Mouse (Mus musculus) lung, postnatal 0 days (tissue): ENCODE measurements around the gene 2300009A05Rik. TPM values are rescaled to one million over a fixed set of nuclear protein-coding genes. Genes with fewer than 3 reads are reported as not detected.

Source experiments
- ATAC-seq: fragments of 200-750 bp; cut with Nextera tagmentation; 2 replicates; pipeline ENCODE4 v1.8.0; 2017; ENCODE audit warnings: moderate library complexity
- DNase-seq: peaks from one replicate; pipeline ENCODE4 v3.0.0-alpha.2; 2016; ENCODE audit warnings: low spot score
- H3K27ac ChIP-seq: fragments of 300-500 bp; sonication (generic); 2 replicates; pipeline ENCODE4 v1.5.1; 2014; ENCODE audit warnings: antibody characterized with exemption, mild to moderate bottlenecking, low read length, mixed read lengths
- H3K27me3 ChIP-seq: fragments of 300-500 bp; sonication (generic); replicated peaks from 2 replicates; pipeline ENCODE4 v1.6.1; 2014; ENCODE audit warnings: low read length, mixed read lengths; ENCODE audit not compliant: insufficient read depth
- H3K36me3 ChIP-seq: fragments of 300-500 bp; sonication (generic); 2 replicates; pipeline ENCODE4 v1.6.1; 2014; ENCODE audit warnings: low read length, mixed read lengths; ENCODE audit not compliant: insufficient read depth
- H3K4me1 ChIP-seq: fragments of 300-500 bp; sonication (generic); 2 replicates; pipeline ENCODE4 v1.6.1; 2014; ENCODE audit warnings: antibody characterized with exemption, low read depth, low read length, mixed read lengths; ENCODE audit not compliant: insufficient read depth
- H3K4me2 ChIP-seq: fragments of 300-500 bp; sonication (generic); replicated peaks from 2 replicates; pipeline ENCODE4 v1.6.1; 2014; ENCODE audit warnings: low read depth, mild to moderate bottlenecking, low read length, moderate library complexity, mixed read lengths
- H3K4me3 ChIP-seq: fragments of 300-500 bp; sonication (generic); 2 replicates; pipeline ENCODE4 v1.5.1; 2014; ENCODE audit warnings: low read depth, low read length
- H3K9ac ChIP-seq: fragments of 300-500 bp; sonication (generic); replicated peaks from 2 replicates; pipeline ENCODE4 v1.6.1; 2014; ENCODE audit warnings: low read depth, mild to moderate bottlenecking
- H3K9me3 ChIP-seq: fragments of 300-500 bp; sonication (generic); 2 replicates; pipeline ENCODE4 v1.6.1; 2016; ENCODE audit warnings: low read length, mixed read lengths
- CTCF ChIP-seq: IDR thresholded peaks from 2 replicates; pipeline ENCODE4 v1.5.1; 2016; ENCODE audit warnings: antibody characterized with exemption, mild to moderate bottlenecking
- EP300 ChIP-seq: IDR thresholded peaks from 2 replicates; pipeline ENCODE4 v1.6.1; 2016; ENCODE audit warnings: antibody characterized with exemption, mild to moderate bottlenecking, control low read depth
- WGBS: fragments of 180-500 bp; shearing (Covaris S2); extraction: QIAGEN DNeasy Blood & Tissue Kit; methylation state at CpG from one replicate; pipeline ENCODE4 v1.1.7; 2014; 5-methylcytosine and 5-hydroxymethylcytosine counted together
- polyA plus RNA-seq: library from polyadenylated mRNA; unstranded; fragments of >200 nt; fragmentation: Nextera tagmentation; extraction: Ambion mirVana; gene quantifications from 2 replicates; pipeline ENCODE4 v1.2.1, GENCODE M21; 2015

Gene 2300009A05Rik
- polyA plus RNA-seq, result 51.7 and 57.5 TPM in 2 replicates

DNA sequence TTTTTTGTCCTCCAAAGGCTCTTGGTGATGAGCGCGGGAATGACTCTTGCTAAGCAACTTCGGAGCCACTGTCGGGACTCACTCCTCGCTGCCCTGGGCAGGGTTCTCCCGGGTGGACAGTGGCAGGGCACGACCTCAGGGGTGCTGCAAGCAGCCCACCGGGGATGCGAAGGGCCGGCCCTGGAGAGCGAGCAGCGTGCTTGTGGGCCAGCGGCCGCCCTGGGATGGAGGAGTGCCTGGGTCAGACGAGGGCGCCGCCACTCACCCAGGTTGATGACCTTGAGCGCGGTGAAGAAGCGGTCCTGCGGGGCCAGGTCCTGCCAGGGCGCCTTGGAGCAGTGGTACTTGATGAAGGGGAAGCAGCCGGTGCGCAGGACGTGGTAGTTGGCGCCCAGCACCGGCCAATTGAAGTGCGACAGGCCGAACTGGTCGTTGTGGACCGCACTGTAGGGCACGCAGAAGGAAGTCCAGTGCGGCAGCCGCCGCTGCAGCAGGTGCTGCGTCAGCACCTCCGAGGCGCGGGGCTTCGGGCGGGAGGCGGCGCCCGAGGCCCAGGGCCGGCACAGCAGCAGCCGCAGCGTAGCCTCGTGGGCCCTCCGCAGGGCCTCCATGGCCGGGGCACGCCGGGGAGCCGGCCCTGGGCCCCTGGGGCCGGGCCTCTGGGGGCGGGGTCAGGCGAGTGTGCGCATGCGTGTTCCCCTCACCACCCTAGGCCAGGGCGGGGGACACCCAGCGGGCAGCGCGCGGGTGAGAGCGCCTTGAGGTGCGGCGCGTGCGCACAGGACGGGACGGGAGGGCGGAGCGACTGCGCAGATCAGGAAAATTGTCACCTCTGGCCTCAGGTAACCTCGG lies at the start of gene 2300009A05Rik:
2300009A05Rik (minus strand) TSS at position 636 of the 852 bp plus-strand sequence.
- Histone ChIP-seq H3K4me2 (peak within 1 kb of the TSS; percentile 92), H3K27ac (peak within 1 kb of the TSS; percentile 82), H3K27me3 (no peaks in the 10 kb centered on the region), H3K36me3 (no peaks in the 10 kb centered on the region), H3K4me1 (no peaks in the 10 kb centered on the region), H3K9me3 (no peaks in the 10 kb centered on the region), H3K9ac (peak within 1 kb of the TSS; percentile 51), H3K4me3 (peak within 1 kb of the TSS; percentile 77)
- ATAC-seq, result peak; percentile 99
- 0% methylated on average over 46 of the region's 74 CpGs for WGBS
- no peak for TF ChIP-seq EP300
- peak; percentile 30 for TF ChIP-seq CTCF
- DNase-seq, result peak; percentile 96

DNA sequence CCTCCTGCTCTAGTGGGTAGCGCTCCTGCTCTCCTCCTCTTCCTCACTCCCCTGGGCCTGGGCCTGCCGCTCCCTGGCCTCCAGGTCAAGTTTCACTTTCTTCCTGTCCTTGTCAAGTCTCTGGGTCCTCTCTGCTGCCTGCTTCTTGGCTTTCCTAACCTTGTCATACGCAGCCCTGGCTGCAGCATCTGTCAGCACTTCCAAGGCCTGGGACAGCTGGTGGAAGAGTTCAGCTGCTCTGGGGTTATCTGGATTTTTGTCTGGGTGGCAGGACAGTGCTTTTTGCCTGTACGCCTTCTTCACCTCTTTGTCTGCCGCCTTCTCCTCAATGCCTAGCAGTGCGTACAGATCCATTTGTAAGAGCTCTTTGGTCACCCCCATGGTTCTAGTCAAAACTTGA lies 44.6 kb upstream of the 2300009A05Rik start:
- Histone ChIP-seq H3K27me3 (no peaks in the 10 kb centered on the region), H3K36me3 (no peaks in the 10 kb centered on the region), H3K9ac (no peak overlapping the region), H3K4me2 (no peak overlapping the region), H3K9me3 (no peaks in the 10 kb centered on the region), H3K27ac (no peak overlapping the region), H3K4me1 (no peaks in the 10 kb centered on the region), H3K4me3 (no peak overlapping the region)
- no peak for DNase-seq
- no peak for ATAC-seq
- WGBS, result 62% methylated on average over 6 of the region's 6 CpGs
- TF ChIP-seq CTCF (no peak), EP300 (no peak)

DNA sequence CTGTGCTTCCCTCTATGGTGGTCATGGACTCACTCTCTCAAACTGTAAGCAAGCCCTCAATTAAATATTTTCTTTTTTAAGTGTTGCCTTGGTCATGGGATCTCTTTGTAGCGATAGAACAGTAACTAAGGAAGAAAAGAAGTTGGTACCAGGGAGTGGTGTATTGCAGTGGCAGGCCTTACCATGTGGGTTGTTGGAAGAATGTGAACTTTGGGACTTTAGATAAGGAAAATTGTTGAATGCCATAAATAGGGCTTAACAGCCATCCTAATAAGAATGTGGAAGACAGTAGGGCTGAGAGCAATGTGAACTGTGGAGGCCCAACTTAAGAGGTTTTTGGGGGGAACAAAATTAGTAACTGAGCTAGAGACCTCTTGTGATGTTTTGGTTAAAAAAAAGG lies 31.6 kb upstream of the 2300009A05Rik start:
- Histone ChIP-seq H3K27me3 (no peaks in the 10 kb centered on the region), H3K27ac (no peak overlapping the region), H3K36me3 (no peaks in the 10 kb centered on the region), H3K4me1 (no peaks in the 10 kb centered on the region), H3K9me3 (no peaks in the 10 kb centered on the region), H3K4me2 (no peak overlapping the region), H3K9ac (no peak overlapping the region), H3K4me3 (no peak overlapping the region)
- TF ChIP-seq EP300 (no peak), CTCF (no peak)
- ATAC-seq, result no peak
- no peak for DNase-seq
- 70% methylated on average over 1 of the region's 1 CpGs for WGBS

DNA sequence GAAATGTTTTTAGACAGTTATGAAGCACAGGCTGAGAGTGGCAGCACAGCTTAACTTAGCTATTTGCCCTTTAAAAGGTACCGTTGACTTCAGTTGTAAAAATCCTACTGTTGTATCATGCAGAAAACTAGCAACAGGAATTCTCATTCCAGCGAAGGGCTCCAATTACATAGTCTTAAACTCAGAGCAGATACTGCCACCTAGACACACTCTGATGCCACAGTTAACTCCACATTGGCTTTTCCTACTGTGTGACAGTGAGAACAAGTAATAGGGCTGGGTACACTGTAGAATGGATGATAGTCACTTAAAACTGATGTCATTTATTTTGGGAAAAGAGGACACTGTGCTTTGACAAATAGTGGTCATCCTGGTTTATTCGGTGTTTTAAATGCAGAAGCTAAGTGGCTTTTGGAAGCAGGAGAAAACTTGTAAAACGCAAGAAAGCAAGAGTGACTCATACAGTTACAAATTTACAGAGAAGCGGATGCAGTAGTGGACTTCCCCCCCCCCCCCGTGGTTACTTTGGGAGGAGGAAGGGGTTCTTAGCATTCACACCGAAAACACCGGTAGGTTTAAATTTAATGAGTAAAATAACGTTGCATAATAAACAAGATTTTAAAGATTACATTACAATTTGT lies 22.2 kb upstream of the 2300009A05Rik start:
- H3K9ac ChIP-seq, result no peak overlapping the region
- no peak overlapping the region for H3K4me3 ChIP-seq
- H3K27me3 ChIP-seq, result no peaks in the 10 kb centered on the region
- H3K27ac ChIP-seq, result no peak overlapping the region
- no peaks in the 10 kb centered on the region for H3K9me3 ChIP-seq
- H3K36me3 ChIP-seq, result no peaks in the 10 kb centered on the region
- DNase-seq, result no peak
- peak; percentile 18; the same call in 1 of the 2 replicates for TF ChIP-seq CTCF
- TF ChIP-seq EP300, result no peak
- H3K4me1 ChIP-seq, result no peaks in the 10 kb centered on the region
- no peak for ATAC-seq
- H3K4me2 ChIP-seq, result no peak overlapping the region
- 40% methylated on average over 9 of the region's 9 CpGs for WGBS

DNA sequence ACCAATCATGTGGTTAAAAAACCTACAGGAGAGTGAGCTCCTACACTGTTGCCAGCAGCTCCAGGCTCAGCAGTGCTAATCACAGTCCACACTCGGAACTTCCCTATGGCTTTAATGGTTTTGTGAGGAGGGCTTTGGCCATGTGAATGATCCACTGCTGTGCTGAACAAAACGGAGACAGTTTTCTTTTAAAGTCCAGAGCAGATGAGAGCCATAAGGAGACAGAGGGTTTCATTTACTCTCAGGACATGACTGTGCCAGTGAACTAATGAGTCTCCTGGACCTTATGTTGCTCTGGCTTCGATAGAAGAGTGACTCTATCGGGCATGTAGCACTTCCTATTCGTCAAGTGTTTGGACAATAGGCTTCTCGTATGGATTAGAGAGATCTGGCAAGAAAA lies 21.4 kb upstream of the 2300009A05Rik start:
- H3K9ac ChIP-seq, result no peak overlapping the region

DNA sequence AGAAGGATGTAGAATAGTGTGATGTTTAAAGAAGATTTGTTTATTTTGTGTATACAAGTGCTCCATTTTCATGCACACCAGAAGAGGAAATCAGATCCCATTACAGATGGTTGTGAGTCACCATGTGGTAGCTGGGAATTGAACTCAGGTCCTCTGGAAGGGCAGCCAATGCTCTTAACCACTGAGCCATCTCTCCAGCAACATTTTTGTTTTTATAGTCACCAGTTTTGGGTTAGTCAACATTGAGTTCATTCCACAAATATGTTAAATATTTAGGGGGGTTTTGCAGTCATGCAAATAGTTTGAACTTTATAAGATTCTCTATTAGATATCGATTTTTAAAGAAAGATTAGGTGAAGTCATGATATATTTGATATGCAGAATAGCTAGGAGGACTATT lies 1.1 kb upstream of the 2300009A05Rik start:
- Histone ChIP-seq H3K36me3 (no peaks in the 10 kb centered on the region), H3K4me1 (no peaks in the 10 kb centered on the region), H3K27ac (no peak overlapping the region), H3K4me3 (no peak overlapping the region), H3K27me3 (no peaks in the 10 kb centered on the region), H3K4me2 (no peak overlapping the region), H3K9ac (no peak overlapping the region), H3K9me3 (no peaks in the 10 kb centered on the region)
- TF ChIP-seq CTCF, result no peak
- no peak for TF ChIP-seq EP300
- WGBS, result 83% methylated on average over 1 of the region's 1 CpGs
- no peak for DNase-seq
- no peak for ATAC-seq

More for the DNA sequence above, 21.4 kb upstream of the 2300009A05Rik start:
- ATAC-seq (no peak), DNase-seq (no peak)
- 49% methylated on average over 6 of the region's 6 CpGs for WGBS
- H3K4me3 ChIP-seq, result no peak overlapping the region
- H3K4me1 ChIP-seq, result no peaks in the 10 kb centered on the region
- H3K27ac ChIP-seq, result no peak overlapping the region
- no peaks in the 10 kb centered on the region for H3K9me3 ChIP-seq
- no peaks in the 10 kb centered on the region for H3K27me3 ChIP-seq
- no peak overlapping the region for H3K4me2 ChIP-seq
- TF ChIP-seq EP300, result no peak
- H3K36me3 ChIP-seq, result no peaks in the 10 kb centered on the region
